Mouse (Mus musculus) embryonic facial prominence, embryonic 13.5 days (tissue): Measurements from ENCODE around the gene Agtr1a. TPM values are rescaled to one million over a fixed set of nuclear protein-coding genes. Genes with fewer than 3 reads are reported as not detected.

Experiments used
- ATAC-seq: fragments of 200-750 bp; cut with Nextera tagmentation; 2 replicates; pipeline ENCODE4 v1.8.0; 2017; ENCODE audit warnings: low read depth; ENCODE audit not compliant: insufficient number of reproducible peaks, insufficient read depth, low FRiP score, low TSS enrichment
- H3K27ac ChIP-seq: fragments of 300-500 bp; sonication (generic); 2 replicates; pipeline ENCODE4 v1.5.1; 2015; ENCODE audit warnings: moderate library complexity, mild to moderate bottlenecking, inconsistent platforms
- H3K27me3 ChIP-seq: fragments of 300-500 bp; sonication (generic); 2 replicates; pipeline ENCODE4 v1.6.1; 2015; ENCODE audit warnings: mild to moderate bottlenecking, inconsistent platforms
- H3K36me3 ChIP-seq: fragments of 300-500 bp; sonication (generic); 2 replicates; pipeline ENCODE4 v1.6.1; 2015; ENCODE audit warnings: mild to moderate bottlenecking, inconsistent platforms
- H3K4me1 ChIP-seq: fragments of 300-500 bp; sonication (generic); 2 replicates; pipeline ENCODE4 v1.6.1; 2015; ENCODE audit warnings: inconsistent platforms
- H3K4me2 ChIP-seq: fragments of 300-500 bp; sonication (generic); 2 replicates; pipeline ENCODE4 v1.6.1; 2015; ENCODE audit warnings: moderate library complexity, mild to moderate bottlenecking, inconsistent platforms
- H3K4me3 ChIP-seq: fragments of 300-500 bp; sonication (generic); 2 replicates; pipeline ENCODE4 v1.5.1; 2015; ENCODE audit warnings: mild to moderate bottlenecking, inconsistent platforms
- H3K9ac ChIP-seq: fragments of 300-500 bp; sonication (generic); 2 replicates; pipeline ENCODE4 v1.6.1; 2015; ENCODE audit warnings: mild to moderate bottlenecking, inconsistent platforms
- H3K9me3 ChIP-seq: fragments of 300-500 bp; sonication (generic); 2 replicates; pipeline ENCODE4 v1.6.1; 2016; ENCODE audit warnings: inconsistent platforms
- WGBS: fragments of 180-500 bp; shearing (Covaris S2); methylation state at CpG from one replicate; pipeline ENCODE4 v1.1.7; 2015; ENCODE audit warnings: mixed read lengths; 5-methylcytosine and 5-hydroxymethylcytosine counted together
- polyA plus RNA-seq: library from polyadenylated mRNA; unstranded; fragments of >200 nt; fragmentation: Nextera tagmentation; extraction: Ambion mirVana; gene quantifications from 2 replicates; pipeline ENCODE4 v1.2.1, GENCODE M21; 2015

Agtr1a gene
- polyA plus RNA-seq, 1 experiment from 2014 or later: 2.9 TPM

DNA sequence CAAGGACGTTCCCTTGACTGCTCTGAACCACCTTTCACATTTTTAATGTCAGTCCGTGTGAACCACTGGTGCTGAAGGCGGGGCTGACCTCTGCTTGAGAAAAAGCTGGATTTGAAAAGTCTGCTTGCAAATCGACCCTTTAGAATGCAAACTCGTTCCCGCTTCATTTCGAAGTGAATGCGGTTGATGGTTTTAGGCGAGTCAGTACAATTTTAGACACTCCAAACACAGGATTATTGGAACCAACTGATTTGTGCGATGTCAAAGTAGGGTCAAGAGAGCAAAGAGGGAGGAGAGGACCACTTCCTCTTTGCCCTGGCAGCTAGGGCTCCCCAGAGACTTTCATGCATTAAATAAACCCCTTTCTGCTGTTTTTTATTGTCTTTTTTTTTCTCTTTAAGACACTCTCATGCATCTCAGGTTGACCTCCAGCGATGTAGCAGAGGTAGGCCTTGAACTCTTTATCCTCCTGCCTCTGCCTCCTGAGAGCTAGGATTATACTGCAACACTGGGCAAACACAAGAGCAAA, 27.9 kb downstream of the Agtr1a start:
- no peak overlapping the region for H3K9ac ChIP-seq
- H3K9me3 ChIP-seq: no peaks in the 10 kb centered on the region
- H3K36me3 ChIP-seq: no peaks in the 10 kb centered on the region
- H3K4me1 ChIP-seq: no peaks in the 10 kb centered on the region; the same call in 1 of the 2 replicates
- no peak overlapping the region for H3K27ac ChIP-seq
- H3K4me3 ChIP-seq: no peak overlapping the region
- H3K27me3 ChIP-seq: no peaks in the 10 kb centered on the region
- WGBS: 60% methylated on average over 11 of the region's 11 CpGs
- no peak for ATAC-seq
- no peak overlapping the region for H3K4me2 ChIP-seq

DNA sequence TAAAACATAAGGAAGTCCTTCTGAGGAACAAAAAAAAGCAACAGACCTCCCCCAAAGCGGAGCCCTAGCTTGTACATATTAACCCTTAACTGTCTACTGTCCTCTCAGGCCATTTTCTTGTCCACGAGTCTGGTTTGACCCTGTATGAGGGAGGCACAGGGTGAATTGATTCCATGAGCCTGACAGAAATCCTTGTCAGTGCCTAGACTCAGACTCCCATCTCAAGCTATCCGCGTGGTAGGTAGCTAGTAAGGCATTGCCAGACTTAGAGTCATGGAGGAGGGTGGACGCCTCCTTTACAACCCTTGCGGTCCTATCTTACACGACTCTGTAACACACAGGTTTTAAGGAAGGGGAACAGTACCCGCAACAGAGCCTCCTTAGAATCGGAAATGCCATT, 28.5 kb downstream of the Agtr1a start:
- 80% methylated on average over 9 of the region's 9 CpGs for WGBS

DNA sequence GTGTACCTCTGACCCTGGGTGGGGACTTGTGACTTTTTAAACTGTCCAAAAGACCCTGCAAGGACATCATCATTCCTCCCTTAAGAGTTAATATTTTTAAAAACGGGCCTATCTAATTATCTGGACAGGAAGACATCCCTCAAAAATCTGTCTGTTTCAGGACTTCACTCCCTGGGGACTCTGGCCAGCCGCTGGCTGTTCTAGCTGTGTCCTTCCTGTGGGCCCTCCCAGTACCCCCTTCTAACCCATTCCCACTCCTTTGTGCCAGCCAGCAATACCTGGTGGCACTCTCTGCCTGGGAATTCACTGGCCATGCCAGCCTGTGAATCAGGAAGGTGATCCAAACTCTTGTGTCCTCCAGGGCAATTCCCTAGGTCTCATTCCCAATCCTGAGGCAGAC, 29.1 kb downstream of the Agtr1a start:
- no peak overlapping the region for H3K9ac ChIP-seq
- no peak for ATAC-seq
- H3K4me2 ChIP-seq: no peak overlapping the region
- H3K36me3 ChIP-seq: no peaks in the 10 kb centered on the region
- no peaks in the 10 kb centered on the region; the same call in 1 of the 2 replicates for H3K9me3 ChIP-seq
- 55% methylated on average over 2 of the region's 2 CpGs for WGBS
- no peak overlapping the region for H3K27ac ChIP-seq
- no peak overlapping the region for H3K4me3 ChIP-seq
- no peaks in the 10 kb centered on the region; the same call in 1 of the 2 replicates for H3K4me1 ChIP-seq
- H3K27me3 ChIP-seq: no peaks in the 10 kb centered on the region

More for the DNA sequence above, 28.5 kb downstream of the Agtr1a start:
- Histone ChIP-seq H3K27me3 (no peaks in the 10 kb centered on the region), H3K9me3 (no peaks in the 10 kb centered on the region; the same call in 1 of the 2 replicates), H3K27ac (no peak overlapping the region), H3K4me3 (no peak overlapping the region), H3K4me1 (no peaks in the 10 kb centered on the region; the same call in 1 of the 2 replicates), H3K4me2 (no peak overlapping the region), H3K9ac (no peak overlapping the region), H3K36me3 (no peaks in the 10 kb centered on the region)
- no peak for ATAC-seq

DNA sequence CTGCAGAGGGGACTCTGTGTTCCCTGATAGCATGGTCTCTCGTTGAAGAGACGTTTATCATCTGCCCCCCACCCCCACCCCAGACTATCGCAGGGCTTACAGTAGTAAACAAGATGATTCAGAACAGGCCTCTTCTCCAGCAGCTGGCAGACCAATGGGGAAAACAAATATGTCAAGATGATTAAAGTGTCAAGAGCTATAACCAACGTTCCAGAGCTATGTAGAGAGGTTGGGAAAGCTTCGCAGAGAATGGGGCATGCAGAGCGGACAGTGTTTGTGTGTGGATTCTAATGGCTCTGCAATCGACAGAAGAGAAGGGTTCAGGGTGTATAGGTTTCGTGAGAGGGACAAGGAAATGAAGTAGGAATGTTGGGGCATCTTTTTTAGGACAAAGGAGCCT, 31.9 kb downstream of the Agtr1a start:
- Histone ChIP-seq H3K36me3 (no peaks in the 10 kb centered on the region), H3K4me1 (no peaks in the 10 kb centered on the region; the same call in 1 of the 2 replicates), H3K9me3 (no peaks in the 10 kb centered on the region; the same call in 1 of the 2 replicates), H3K9ac (no peak overlapping the region), H3K27ac (no peak overlapping the region), H3K4me2 (no peak overlapping the region), H3K27me3 (no peaks in the 10 kb centered on the region), H3K4me3 (no peak overlapping the region)
- ATAC-seq: no peak
- WGBS: 47% methylated on average over 8 of the region's 8 CpGs

DNA sequence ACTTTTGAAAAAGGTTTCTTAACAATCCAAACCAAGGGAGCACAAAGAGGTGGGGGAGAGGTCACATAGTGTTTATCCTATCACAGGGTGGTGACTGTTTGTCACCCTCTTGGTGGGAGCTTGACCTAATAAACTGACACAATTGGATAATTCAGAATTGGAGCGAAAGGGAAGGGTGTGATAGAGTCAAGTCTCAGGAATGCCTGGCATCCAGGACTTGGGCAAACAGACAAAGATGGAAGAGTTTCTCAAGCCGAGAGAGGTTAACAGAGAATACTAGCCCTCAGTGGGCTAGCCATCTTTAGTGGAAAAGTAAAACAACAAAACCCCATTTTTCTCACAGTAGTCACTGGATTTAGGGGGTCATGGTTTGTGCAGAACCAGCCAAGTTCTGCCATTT, 32.5 kb downstream of the Agtr1a start:
- no peak for ATAC-seq
- H3K4me1 ChIP-seq: no peaks in the 10 kb centered on the region; the same call in 1 of the 2 replicates

DNA sequence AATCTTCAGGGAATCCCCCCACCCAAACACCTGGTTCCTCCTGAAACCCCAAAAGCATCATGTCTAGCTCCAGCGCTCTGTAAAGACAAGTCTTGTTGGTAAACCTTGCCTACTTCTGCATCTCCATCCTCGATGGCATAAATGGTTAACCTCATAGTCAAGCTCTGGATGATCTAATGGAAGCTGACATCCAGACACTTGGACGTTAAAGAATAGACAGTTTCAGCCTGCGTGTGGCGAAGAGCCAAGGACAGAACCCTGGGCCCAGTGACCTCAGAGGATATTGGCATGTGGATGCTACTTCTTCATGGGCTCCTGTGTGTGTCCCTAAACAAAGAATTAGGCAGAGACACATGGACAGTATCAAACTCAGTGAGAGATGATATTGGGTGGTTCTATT, 42.6 kb downstream of the Agtr1a start:
- no peaks in the 10 kb centered on the region for H3K9me3 ChIP-seq
- WGBS: 90% methylated on average over 5 of the region's 5 CpGs

More for the DNA sequence above, 32.5 kb downstream of the Agtr1a start:
- Histone ChIP-seq H3K27me3 (no peaks in the 10 kb centered on the region), H3K9me3 (no peaks in the 10 kb centered on the region; the same call in 1 of the 2 replicates), H3K36me3 (no peaks in the 10 kb centered on the region), H3K27ac (no peak overlapping the region), H3K4me2 (no peak overlapping the region), H3K9ac (no peak overlapping the region), H3K4me3 (no peak overlapping the region)
- 55% methylated on average over 2 of the region's 2 CpGs for WGBS

GRCm38 (mm10) chr13:30385183-30385582, 48.9 kb downstream of the Agtr1a start:
- Histone ChIP-seq H3K4me3 (no peak overlapping the region), H3K27ac (no peak overlapping the region), H3K9ac (no peak overlapping the region), H3K4me1 (no peaks in the 10 kb centered on the region), H3K27me3 (no peaks in the 10 kb centered on the region), H3K9me3 (no peaks in the 10 kb centered on the region), H3K4me2 (no peak overlapping the region), H3K36me3 (no peaks in the 10 kb centered on the region)
- WGBS: 93% methylated on average over 6 of the region's 6 CpGs
- ATAC-seq: no peak

More for the DNA sequence above, 42.6 kb downstream of the Agtr1a start:
- Histone ChIP-seq H3K27me3 (no peaks in the 10 kb centered on the region), H3K4me2 (no peak overlapping the region), H3K27ac (no peak overlapping the region), H3K36me3 (no peaks in the 10 kb centered on the region), H3K9ac (no peak overlapping the region), H3K4me1 (no peaks in the 10 kb centered on the region), H3K4me3 (no peak overlapping the region)
- ATAC-seq: no peak

- no peak overlapping the region for H3K27ac ChIP-seq
- no peak for ATAC-seq
- H3K4me3 ChIP-seq: no peak overlapping the region
- peaks cover 4% of the 10 kb centered on the region; the same call in 1 of the 2 replicates for H3K27me3 ChIP-seq
- peaks cover 6% of the 10 kb centered on the region for H3K4me1 ChIP-seq
- H3K36me3 ChIP-seq: no peaks in the 10 kb centered on the region
- peaks cover 14% of the 10 kb centered on the region for H3K9me3 ChIP-seq
- no peak overlapping the region for H3K4me2 ChIP-seq
- H3K9ac ChIP-seq: no peak overlapping the region
Measured at GRCm38 (mm10) chr13:30394123-30394522, 57.9 kb downstream of the Agtr1a start.

GRCm38 (mm10) chr13:30396431-30396830, 60.2 kb downstream of the Agtr1a start:
- peaks cover 4% of the 10 kb centered on the region; the same call in 1 of the 2 replicates for H3K27me3 ChIP-seq
- H3K9me3 ChIP-seq: peaks cover 11% of the 10 kb centered on the region
- ATAC-seq: no peak
- H3K4me3 ChIP-seq: no peak overlapping the region
- H3K9ac ChIP-seq: no peak overlapping the region
- H3K4me2 ChIP-seq: no peak overlapping the region
- H3K27ac ChIP-seq: no peak overlapping the region
- peaks cover 6% of the 10 kb centered on the region for H3K4me1 ChIP-seq
- WGBS: 68% methylated on average over 3 of the region's 3 CpGs
- H3K36me3 ChIP-seq: no peaks in the 10 kb centered on the region

DNA sequence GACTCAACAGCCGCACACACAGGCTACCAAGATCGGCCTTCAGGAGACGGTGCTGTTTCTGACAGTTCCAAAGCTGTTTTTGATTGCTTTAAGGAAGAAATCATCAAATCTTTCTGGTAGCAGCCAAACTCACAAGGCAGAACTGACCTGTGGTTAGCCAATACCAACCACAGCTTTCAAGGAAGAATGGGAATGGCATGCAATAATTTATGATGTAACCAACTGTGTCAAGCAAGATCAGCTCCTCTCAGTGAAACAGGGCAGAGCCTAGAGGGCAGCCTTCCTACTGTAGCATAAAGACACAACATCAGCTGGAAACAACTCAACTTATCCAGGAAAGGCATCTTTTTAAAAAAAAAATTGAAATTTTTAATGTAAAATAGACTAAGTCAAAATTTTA, 62.6 kb downstream of the Agtr1a start:
- Histone ChIP-seq H3K4me2 (no peak overlapping the region), H3K9ac (no peak overlapping the region), H3K27ac (no peak overlapping the region), H3K9me3 (no peaks in the 10 kb centered on the region), H3K27me3 (peaks cover 4% of the 10 kb centered on the region; the same call in 1 of the 2 replicates), H3K4me1 (peaks cover 6% of the 10 kb centered on the region), H3K4me3 (no peak overlapping the region), H3K36me3 (no peaks in the 10 kb centered on the region)
- 80% methylated on average over 3 of the region's 3 CpGs for WGBS
- ATAC-seq: no peak

DNA sequence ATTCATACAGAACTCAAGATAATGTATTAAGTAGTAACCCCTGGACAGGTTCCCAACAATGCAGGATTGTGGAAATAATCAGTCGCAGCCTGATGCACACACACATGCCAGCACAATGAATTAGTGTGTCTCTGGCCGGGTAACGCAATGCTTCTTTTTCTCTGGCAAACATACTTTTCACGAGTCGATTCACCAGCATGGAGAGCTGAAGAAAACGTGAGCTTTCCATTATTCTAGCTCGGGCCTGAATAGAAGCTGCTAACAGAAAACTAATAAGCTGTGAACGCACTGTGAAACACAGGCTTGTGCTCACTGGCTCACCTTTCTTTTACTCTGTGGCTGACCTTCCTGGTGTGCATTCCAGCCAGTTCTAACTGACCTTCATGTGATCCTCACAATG, 64.4 kb downstream of the Agtr1a start:
- 67% methylated on average over 8 of the region's 8 CpGs for WGBS
- ATAC-seq: no peak
- Histone ChIP-seq H3K4me3 (no peak overlapping the region), H3K4me2 (no peak overlapping the region), H3K9ac (no peak overlapping the region), H3K27me3 (peaks cover 4% of the 10 kb centered on the region; the same call in 1 of the 2 replicates), H3K9me3 (no peaks in the 10 kb centered on the region), H3K4me1 (no peaks in the 10 kb centered on the region), H3K36me3 (no peaks in the 10 kb centered on the region), H3K27ac (no peak overlapping the region)

- no peak for ATAC-seq
- H3K27ac ChIP-seq: no peak overlapping the region
- no peaks in the 10 kb centered on the region for H3K4me1 ChIP-seq
- no peaks in the 10 kb centered on the region for H3K36me3 ChIP-seq
- H3K9me3 ChIP-seq: no peaks in the 10 kb centered on the region
- H3K4me3 ChIP-seq: no peak overlapping the region
- no peaks in the 10 kb centered on the region for H3K27me3 ChIP-seq
- no peak overlapping the region for H3K4me2 ChIP-seq
- WGBS: 60% methylated on average over 3 of the region's 3 CpGs
- no peak overlapping the region for H3K9ac ChIP-seq
Measured at GRCm38 (mm10) chr13:30403874-30404273, 67.6 kb downstream of the Agtr1a start.
